Mouse (Mus musculus) stomach, embryonic 15.5 days (tissue): ENCODE measurements around the gene Bglap2. TPM values are rescaled to one million over a fixed set of nuclear protein-coding genes. Genes with fewer than 3 reads are reported as not detected.
A peak's percentile ranks its signal among the peaks of the same experiment; 100 is the strongest.

Experiments used
- ATAC-seq: fragments of 200-750 bp; cut with Nextera tagmentation; 2 replicates; pipeline ENCODE4 v1.8.0; 2017; ENCODE audit warnings: low read depth, moderate number of reproducible peaks, moderate TSS enrichment; ENCODE audit not compliant: insufficient read depth, low FRiP score
- H3K27ac ChIP-seq: fragments of 300-500 bp; sonication (generic); 2 replicates; pipeline ENCODE4 v1.5.1; 2015; ENCODE audit warnings: mild to moderate bottlenecking, inconsistent platforms
- H3K27me3 ChIP-seq: fragments of 300-500 bp; sonication (generic); replicated peaks from 2 replicates; pipeline ENCODE4 v1.6.1; 2015; ENCODE audit warnings: inconsistent platforms
- H3K36me3 ChIP-seq: fragments of 300-500 bp; sonication (generic); 2 replicates; pipeline ENCODE4 v1.6.1; 2015; ENCODE audit warnings: inconsistent platforms
- H3K4me1 ChIP-seq: fragments of 300-500 bp; sonication (generic); 2 replicates; pipeline ENCODE4 v1.6.1; 2015; ENCODE audit warnings: inconsistent platforms
- H3K4me2 ChIP-seq: fragments of 300-500 bp; sonication (generic); 2 replicates; pipeline ENCODE4 v1.6.1; 2015; ENCODE audit warnings: mild to moderate bottlenecking, inconsistent platforms
- H3K4me3 ChIP-seq: fragments of 300-500 bp; sonication (generic); replicated peaks from 2 replicates; pipeline ENCODE4 v1.5.1; 2015; ENCODE audit warnings: inconsistent platforms
- H3K9ac ChIP-seq: fragments of 300-500 bp; sonication (generic); 2 replicates; pipeline ENCODE4 v1.6.1; 2015; ENCODE audit warnings: inconsistent platforms
- H3K9me3 ChIP-seq: fragments of 300-500 bp; sonication (generic); 2 replicates; pipeline ENCODE4 v1.6.1; 2016; ENCODE audit warnings: inconsistent platforms
- WGBS: fragments of 180-500 bp; shearing (Covaris S2); methylation state at CpG from one replicate; pipeline ENCODE4 v1.1.7; 2015; 5-methylcytosine and 5-hydroxymethylcytosine counted together
- polyA plus RNA-seq: library from polyadenylated mRNA; unstranded; fragments of >200 nt; fragmentation: Nextera tagmentation; extraction: Ambion mirVana; gene quantifications from 2 replicates; pipeline ENCODE4 v1.2.1, GENCODE M21; 2015

Gene Bglap2
- polyA plus RNA-seq, 1 experiment from 2014 or later, result 1.6 TPM

- no peak for ATAC-seq
- Histone ChIP-seq H3K9me3 (no peaks in the 10 kb centered on the region), H3K27me3 (no peaks in the 10 kb centered on the region), H3K9ac (no peak overlapping the region), H3K4me2 (peak overlapping the region; percentile 77), H3K36me3 (peaks cover 9% of the 10 kb centered on the region), H3K27ac (peak overlapping the region; percentile 97), H3K4me1 (peaks cover 12% of the 10 kb centered on the region), H3K4me3 (peak overlapping the region; percentile 68)
- WGBS, result 16% methylated on average over 7 of the region's 7 CpGs
These were observed 32.1 kb upstream of the Bglap2 start for GRCm38 (mm10) chr3:88410645-88411031.

DNA sequence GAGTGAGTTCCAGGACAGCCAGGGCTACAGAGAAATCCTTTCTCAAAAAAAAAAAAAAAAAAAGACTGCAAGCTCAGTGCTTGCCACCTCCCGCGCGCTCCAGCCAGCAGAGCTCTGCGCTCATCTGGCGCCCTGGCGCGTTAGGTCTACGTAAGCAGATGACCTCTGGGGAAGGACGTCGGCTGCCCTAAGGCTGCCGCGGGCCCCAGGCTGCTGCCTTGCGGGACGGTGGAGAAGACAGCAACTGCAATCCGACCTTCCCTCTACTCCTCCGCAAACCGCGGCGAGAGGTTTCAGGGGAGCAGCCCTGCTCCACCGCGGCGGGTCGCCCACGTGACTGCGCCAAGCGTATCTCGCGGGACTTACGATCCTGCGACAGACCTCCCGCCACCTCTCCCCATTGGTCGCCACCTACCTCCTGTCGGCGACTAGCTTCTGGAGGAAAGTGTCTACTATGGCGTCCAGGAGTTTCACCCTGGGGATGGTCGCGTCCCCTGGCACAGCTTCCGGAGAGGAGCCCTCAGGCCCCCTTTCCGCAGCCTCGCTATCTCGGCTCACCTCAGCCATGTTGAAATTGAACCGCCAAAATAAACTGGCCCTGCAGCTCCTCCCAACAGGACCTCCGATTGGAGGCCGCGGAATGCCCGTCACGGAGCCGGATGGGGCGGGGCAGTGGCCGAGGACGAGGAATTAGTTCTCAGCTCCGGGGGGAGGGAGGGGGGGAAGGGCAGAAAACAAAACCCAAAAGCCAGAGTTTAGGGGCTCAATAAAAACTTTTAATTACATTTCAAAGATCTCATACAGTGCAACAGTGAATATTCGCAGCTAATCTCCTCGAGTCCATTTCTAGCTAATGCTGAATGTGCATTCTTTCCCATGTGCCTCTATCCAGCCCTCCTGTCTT, 31.5 kb upstream of the Bglap2 start, which contains the start of gene Pmf1:
Gene Pmf1, minus strand, starts transcription at position 591 of the 904 bp plus-strand sequence.
- Histone ChIP-seq H3K4me1 (peaks cover 12% of the 10 kb centered on the region), H3K9ac (peak within 1 kb of the TSS; percentile 78), H3K9me3 (no peaks in the 10 kb centered on the region), H3K27me3 (no peaks in the 10 kb centered on the region), H3K27ac (peak within 1 kb of the TSS; percentile 97), H3K4me2 (peak within 1 kb of the TSS; percentile 77), H3K4me3 (peak within 1 kb of the TSS; percentile 68), H3K36me3 (peaks cover 9% of the 10 kb centered on the region)
- WGBS, result under 1% methylated on average over 54 of the region's 54 CpGs
- ATAC-seq, result peak; percentile 90

DNA sequence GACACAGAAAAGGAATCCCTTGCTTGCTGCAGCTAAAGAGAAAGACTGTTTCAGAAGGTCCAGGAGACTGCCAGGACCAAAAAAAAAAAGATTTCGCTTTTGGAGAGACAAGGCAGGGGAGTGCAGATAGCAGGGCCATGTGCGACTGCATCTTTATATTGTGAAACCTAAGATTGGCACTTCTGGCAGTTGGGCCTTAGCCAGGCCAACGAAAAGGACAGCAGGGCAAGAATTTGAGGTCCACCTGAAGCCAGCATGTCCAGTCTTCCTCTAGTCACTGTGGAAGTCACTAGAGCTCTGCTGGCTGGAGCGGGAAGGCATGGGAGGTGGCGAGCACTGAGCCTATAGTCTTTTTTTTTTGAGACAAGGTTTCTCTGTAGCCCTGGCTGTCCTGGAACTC, 30.5 kb upstream of the Bglap2 start:
- Histone ChIP-seq H3K27ac (peak overlapping the region; percentile 18; the same call in 1 of the 2 replicates), H3K9me3 (no peaks in the 10 kb centered on the region), H3K4me1 (peaks cover 12% of the 10 kb centered on the region), H3K4me3 (peak overlapping the region; percentile 68), H3K4me2 (peak overlapping the region; percentile 77), H3K36me3 (peaks cover 8% of the 10 kb centered on the region), H3K27me3 (no peaks in the 10 kb centered on the region), H3K9ac (peak overlapping the region; percentile 78)
- WGBS, result 57% methylated on average over 5 of the region's 5 CpGs
- ATAC-seq, result no peak

- 49% methylated on average over 7 of the region's 7 CpGs for WGBS
- no peaks in the 10 kb centered on the region for H3K27me3 ChIP-seq
- H3K36me3 ChIP-seq, result peaks cover 14% of the 10 kb centered on the region
- H3K27ac ChIP-seq, result peak overlapping the region; percentile 28; the same call in 1 of the 2 replicates
- peaks cover 12% of the 10 kb centered on the region for H3K4me1 ChIP-seq
- no peak for ATAC-seq
- no peak overlapping the region for H3K9ac ChIP-seq
- no peak overlapping the region for H3K4me3 ChIP-seq
- H3K4me2 ChIP-seq, result no peak overlapping the region
- no peaks in the 10 kb centered on the region for H3K9me3 ChIP-seq
These were observed 29.0 kb upstream of the Bglap2 start for GRCm38 (mm10) chr3:88407529-88407928.

- 0% methylated on average over 2 of the region's 2 CpGs for WGBS
- no peak overlapping the region for H3K4me2 ChIP-seq
- H3K36me3 ChIP-seq, result peaks cover 10% of the 10 kb centered on the region
- peak; percentile 3; the same call in 1 of the 2 replicates for ATAC-seq
- H3K4me1 ChIP-seq, result peaks cover 12% of the 10 kb centered on the region
- H3K27ac ChIP-seq, result peak overlapping the region; percentile 28; the same call in 1 of the 2 replicates
- no peaks in the 10 kb centered on the region for H3K9me3 ChIP-seq
- H3K27me3 ChIP-seq, result no peaks in the 10 kb centered on the region
- no peak overlapping the region for H3K9ac ChIP-seq
- no peak overlapping the region for H3K4me3 ChIP-seq
These were observed 28.6 kb upstream of the Bglap2 start for GRCm38 (mm10) chr3:88407090-88407489.

- 88% methylated on average over 10 of the region's 10 CpGs for WGBS
- no peak for ATAC-seq
- Histone ChIP-seq H3K9ac (no peak overlapping the region), H3K27ac (no peak overlapping the region), H3K4me3 (no peak overlapping the region), H3K4me2 (no peak overlapping the region), H3K27me3 (no peaks in the 10 kb centered on the region), H3K9me3 (no peaks in the 10 kb centered on the region), H3K36me3 (peaks cover 10% of the 10 kb centered on the region), H3K4me1 (peaks cover 4% of the 10 kb centered on the region; the same call in 1 of the 2 replicates)
These were observed 25.2 kb upstream of the Bglap2 start for GRCm38 (mm10) chr3:88403522-88404230.

DNA sequence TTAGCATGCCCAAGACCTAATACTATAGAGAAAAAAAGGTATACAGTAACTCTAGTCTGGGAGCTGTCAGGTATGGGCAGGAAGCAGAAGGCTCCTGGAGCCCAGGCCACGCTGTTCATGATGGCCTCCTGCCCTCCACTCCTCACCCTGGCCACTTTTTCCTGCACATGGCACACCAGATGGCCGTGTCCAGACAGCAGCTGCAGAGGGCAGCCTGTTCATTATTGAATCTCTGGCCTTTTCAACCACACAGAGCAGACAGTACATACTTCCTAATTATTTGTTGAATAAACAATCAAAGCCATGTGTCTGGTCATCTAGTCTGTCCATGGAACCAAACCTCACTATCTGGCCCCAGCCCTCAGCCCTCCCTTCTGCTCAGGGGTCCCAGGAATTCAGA, 20.2 kb upstream of the Bglap2 start:
- 74% methylated on average over 2 of the region's 2 CpGs for WGBS
- Histone ChIP-seq H3K9ac (no peak overlapping the region), H3K27me3 (no peaks in the 10 kb centered on the region), H3K4me3 (no peak overlapping the region), H3K4me1 (no peaks in the 10 kb centered on the region), H3K4me2 (no peak overlapping the region), H3K36me3 (peaks cover 16% of the 10 kb centered on the region), H3K9me3 (no peaks in the 10 kb centered on the region), H3K27ac (no peak overlapping the region)
- no peak for ATAC-seq

- WGBS, result 86% methylated on average over 8 of the region's 8 CpGs
- H3K9ac ChIP-seq, result no peak overlapping the region
- peaks cover 14% of the 10 kb centered on the region; the same call in 1 of the 2 replicates for H3K36me3 ChIP-seq
- no peak overlapping the region for H3K27ac ChIP-seq
- ATAC-seq, result no peak
- H3K4me1 ChIP-seq, result no peaks in the 10 kb centered on the region
- no peak overlapping the region for H3K4me3 ChIP-seq
- no peaks in the 10 kb centered on the region for H3K9me3 ChIP-seq
- no peaks in the 10 kb centered on the region for H3K27me3 ChIP-seq
- H3K4me2 ChIP-seq, result no peak overlapping the region
These were observed 17.2 kb upstream of the Bglap2 start for GRCm38 (mm10) chr3:88395742-88396141.

DNA sequence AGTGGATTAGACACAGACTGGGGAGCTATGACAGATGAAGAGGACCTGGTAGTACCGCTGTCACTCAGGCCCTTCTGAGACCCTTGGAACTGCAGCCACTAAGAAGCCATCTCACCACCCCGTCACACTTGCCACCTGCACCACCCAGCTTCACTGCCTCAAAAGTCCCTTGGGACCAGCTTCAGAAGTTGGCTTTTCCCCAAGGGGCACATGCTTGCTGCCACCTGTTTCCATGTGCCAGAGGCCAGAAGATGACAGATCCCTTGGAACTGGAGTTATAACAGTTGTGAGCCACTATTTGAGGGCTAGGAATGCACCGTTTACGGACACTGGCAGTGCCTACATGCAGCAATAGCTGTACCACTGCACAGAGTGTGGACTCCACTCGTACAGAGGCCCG, 16.8 kb upstream of the Bglap2 start:
- no peak for ATAC-seq
- 89% methylated on average over 6 of the region's 6 CpGs for WGBS
- H3K9ac ChIP-seq, result no peak overlapping the region
- no peaks in the 10 kb centered on the region for H3K27me3 ChIP-seq
- H3K4me2 ChIP-seq, result no peak overlapping the region
- peaks cover 12% of the 10 kb centered on the region; the same call in 1 of the 2 replicates for H3K36me3 ChIP-seq
- H3K4me1 ChIP-seq, result no peaks in the 10 kb centered on the region
- H3K4me3 ChIP-seq, result no peak overlapping the region
- H3K9me3 ChIP-seq, result no peaks in the 10 kb centered on the region
- H3K27ac ChIP-seq, result no peak overlapping the region

DNA sequence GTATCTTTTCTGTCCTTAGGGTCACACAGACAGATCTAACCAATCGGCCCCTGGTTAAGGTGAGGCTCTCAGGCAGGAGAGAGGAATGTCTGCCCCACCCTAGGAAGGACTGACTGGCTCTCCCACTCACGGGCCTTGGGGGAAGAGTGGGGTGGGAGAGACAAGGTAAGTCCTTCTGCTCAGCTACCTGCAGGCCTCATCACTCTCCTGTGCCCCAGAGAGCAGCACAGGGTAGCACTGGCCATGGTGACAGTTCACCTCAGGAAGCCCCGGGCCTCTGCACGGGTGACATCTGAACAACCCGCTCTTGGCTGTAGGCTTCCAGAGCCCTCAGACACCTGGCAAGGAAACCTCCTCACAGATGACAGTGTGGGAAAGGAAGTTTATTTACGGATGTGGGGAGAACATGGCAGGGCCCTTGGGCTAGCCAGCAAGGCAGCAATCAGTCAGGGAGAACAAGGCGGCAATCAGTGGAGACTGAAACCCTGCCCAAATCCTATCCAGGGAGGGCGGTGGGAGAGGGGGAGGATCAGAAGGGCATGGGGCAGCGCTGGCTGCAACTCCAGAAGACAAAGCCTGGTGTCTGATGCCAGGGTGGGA, 15.4 kb upstream of the Bglap2 start:
- Histone ChIP-seq H3K27me3 (no peaks in the 10 kb centered on the region), H3K27ac (no peak overlapping the region), H3K36me3 (peaks cover 10% of the 10 kb centered on the region; the same call in 1 of the 2 replicates), H3K4me2 (no peak overlapping the region), H3K9ac (no peak overlapping the region), H3K4me1 (no peaks in the 10 kb centered on the region), H3K9me3 (no peaks in the 10 kb centered on the region), H3K4me3 (no peak overlapping the region)
- no peak for ATAC-seq
- WGBS, result 77% methylated on average over 9 of the region's 9 CpGs

- 79% methylated on average over 5 of the region's 5 CpGs for WGBS
- no peak within 1 kb of the TSS for H3K27ac ChIP-seq
These were observed 5.9 kb upstream of the Bglap2 start, which contains the start of gene Bglap for GRCm38 (mm10) chr3:88384364-88384763. Gene Bglap, minus strand, starts transcription at chr3:88384464.

More at GRCm38 (mm10) chr3:88384364-88384763, 5.9 kb upstream of the Bglap2 start, which contains the start of gene Bglap:
- no peaks in the 10 kb centered on the region for H3K9me3 ChIP-seq
- H3K36me3 ChIP-seq, result no peaks in the 10 kb centered on the region
- no peaks in the 10 kb centered on the region for H3K27me3 ChIP-seq
- H3K4me3 ChIP-seq, result no peak within 1 kb of the TSS
- no peaks in the 10 kb centered on the region; the same call in 1 of the 2 replicates for H3K4me1 ChIP-seq
- no peak for ATAC-seq
- no peak within 1 kb of the TSS for H3K9ac ChIP-seq
- no peak within 1 kb of the TSS for H3K4me2 ChIP-seq
